Mouse (Mus musculus) megakaryocyte, embryonic 14.5 days (primary cell): ENCODE measurements around the gene Mon2. TPM values are rescaled to one million over a fixed set of nuclear protein-coding genes. Genes with fewer than 3 reads are reported as not detected.
"Not testable (repeated sequence)": the region's sequence is repeated elsewhere in the genome, so short reads cannot be mapped to it uniquely, and the experiment has no call there.

Source experiments
- H3K27me3 ChIP-seq: replicated peaks from 2 replicates; pipeline ENCODE3; 2012; ENCODE audit warnings: inconsistent platforms
- H3K36me3 ChIP-seq: replicated peaks from 2 replicates; pipeline ENCODE3; 2012; ENCODE audit warnings: low read length, inconsistent platforms, mixed read lengths
- H3K4me1 ChIP-seq: 2 replicates; pipeline ENCODE4 v1.6.1; 2012; ENCODE audit warnings: inconsistent platforms
- H3K4me3 ChIP-seq: replicated peaks from 2 replicates; pipeline ENCODE3; 2012; ENCODE audit warnings: moderate library complexity, mild to moderate bottlenecking, inconsistent platforms
- H3K9me3 ChIP-seq: 2 replicates; pipeline ENCODE4 v1.6.1; 2012; ENCODE audit warnings: inconsistent platforms
- FLI1 ChIP-seq: IDR thresholded peaks from 2 replicates; pipeline ENCODE4 v1.6.1; 2012; ENCODE audit warnings: low read length, inconsistent platforms, mixed read lengths
- GATA1 ChIP-seq: IDR thresholded peaks from 3 replicates; pipeline ENCODE4 v1.6.1; 2012; ENCODE audit warnings: mixed read lengths, low read length, inconsistent platforms, borderline replicate concordance
- polyA plus RNA-seq: library from polyadenylated mRNA; stranded (reverse); fragments of >175 nt; gene quantifications from 2 replicates; pipeline ENCODE4 v1.2.3, GENCODE M21; 2012; ENCODE audit warnings: low replicate concordance; ENCODE audit not compliant: insufficient read depth

Mon2 gene
- polyA plus RNA-seq, 1 experiment, result 3.6 TPM

GRCm38 (mm10) chr10:123032078-123032646, 44.1 kb downstream of the Mon2 start:
- Histone ChIP-seq H3K27me3 (no peaks in the 10 kb centered on the region), H3K4me1 (0 out of 2 replicates have a peak, but pooled peaks cover 4% of the 10 kb centered on the region), H3K36me3 (peaks cover 98% of the 10 kb centered on the region), H3K4me3 (no peak overlapping the region), H3K9me3 (no peaks in the 10 kb centered on the region)
- TF ChIP-seq GATA1, result no peak
- TF ChIP-seq FLI1, result no peak

GRCm38 (mm10) chr10:123031449-123031848, 44.9 kb downstream of the Mon2 start:
- no peaks in the 10 kb centered on the region for H3K27me3 ChIP-seq
- peaks cover 98% of the 10 kb centered on the region for H3K36me3 ChIP-seq

DNA sequence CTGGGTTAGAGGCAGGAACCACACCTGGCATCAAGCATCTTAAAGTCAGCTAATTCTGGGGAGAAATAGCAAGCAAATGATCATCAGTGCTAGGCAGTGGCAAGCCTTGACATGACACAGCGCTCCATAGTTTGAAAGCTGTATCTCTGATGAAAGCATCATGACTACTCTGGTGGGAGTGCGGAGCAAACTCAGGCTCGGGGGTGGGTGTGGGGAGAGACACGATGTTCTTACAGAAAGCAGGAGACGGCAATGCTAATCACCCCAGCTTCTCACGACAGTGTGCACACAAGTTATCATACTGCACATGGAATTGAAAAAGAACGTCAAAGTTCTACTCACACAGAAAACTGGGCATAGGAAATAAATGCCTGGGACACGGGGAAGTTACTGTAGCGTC, 45.7 kb downstream of the Mon2 start:
- Histone ChIP-seq H3K4me3 (no peak overlapping the region), H3K36me3 (peaks cover 98% of the 10 kb centered on the region), H3K4me1 (0 out of 2 replicates have a peak, but pooled peaks cover 4% of the 10 kb centered on the region), H3K27me3 (no peaks in the 10 kb centered on the region), H3K9me3 (no peaks in the 10 kb centered on the region)
- TF ChIP-seq GATA1, result no peak
- TF ChIP-seq FLI1, result no peak

More at GRCm38 (mm10) chr10:123031449-123031848, 44.9 kb downstream of the Mon2 start:
- 0 out of 2 replicates have a peak, but pooled peaks cover 4% of the 10 kb centered on the region for H3K4me1 ChIP-seq
- H3K9me3 ChIP-seq, result no peaks in the 10 kb centered on the region
- TF ChIP-seq FLI1, result no peak
- no peak for TF ChIP-seq GATA1
- no peak overlapping the region for H3K4me3 ChIP-seq

- Histone ChIP-seq H3K9me3 (no peaks in the 10 kb centered on the region), H3K4me3 (no peak overlapping the region), H3K4me1 (0 out of 2 replicates have a peak, but pooled peaks cover 4% of the 10 kb centered on the region), H3K27me3 (no peaks in the 10 kb centered on the region), H3K36me3 (peaks cover 98% of the 10 kb centered on the region)
- TF ChIP-seq FLI1, result no peak
- no peak for TF ChIP-seq GATA1
Observed at GRCm38 (mm10) chr10:123028949-123029348, 47.4 kb downstream of the Mon2 start.

GRCm38 (mm10) chr10:123026736-123027135, 49.6 kb downstream of the Mon2 start:
- H3K4me1 ChIP-seq, H3K4me3 ChIP-seq, H3K9me3 ChIP-seq, H3K27me3 ChIP-seq: not testable (repeated sequence)
- peaks cover 98% of the 10 kb centered on the region for H3K36me3 ChIP-seq

GRCm38 (mm10) chr10:123013435-123013834, 62.9 kb downstream of the Mon2 start:
- Histone ChIP-seq H3K36me3 (peaks cover 95% of the 10 kb centered on the region), H3K9me3 (no peaks in the 10 kb centered on the region), H3K27me3 (no peaks in the 10 kb centered on the region), H3K4me1 (peaks cover 11% of the 10 kb centered on the region), H3K4me3 (no peak overlapping the region)
- TF ChIP-seq GATA1 (no peak), FLI1 (no peak)

DNA sequence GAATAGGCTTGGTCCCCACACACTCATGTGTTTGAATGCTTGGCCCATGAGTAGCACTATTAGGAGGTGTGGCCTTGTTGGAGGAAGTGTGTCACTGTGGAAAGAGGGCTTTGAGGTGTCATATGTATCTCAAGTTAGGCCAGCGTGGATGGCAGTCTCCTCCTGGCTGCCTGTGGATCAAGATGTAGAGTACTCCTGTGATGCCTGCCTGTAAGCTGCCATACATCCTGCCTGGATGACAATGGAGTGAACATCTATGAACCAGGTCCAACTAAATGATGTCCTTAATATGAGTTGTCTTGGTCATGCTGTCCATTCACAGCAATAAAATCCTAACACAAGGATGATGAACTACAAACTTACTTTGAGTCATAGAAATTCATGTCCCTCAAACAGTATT, 64.9 kb downstream of the Mon2 start:
- Histone ChIP-seq H3K4me1 (peaks cover 11% of the 10 kb centered on the region), H3K27me3 (no peaks in the 10 kb centered on the region), H3K9me3 (no peaks in the 10 kb centered on the region), H3K4me3 (peak overlapping the region; percentile 3), H3K36me3 (peaks cover 95% of the 10 kb centered on the region)
- TF ChIP-seq FLI1 (no peak), GATA1 (no peak)

- H3K36me3 ChIP-seq, result peaks cover 94% of the 10 kb centered on the region
- no peaks in the 10 kb centered on the region for H3K27me3 ChIP-seq
Observed at GRCm38 (mm10) chr10:123005237-123006185, 70.8 kb downstream of the Mon2 start.

GRCm38 (mm10) chr10:123004475-123005236, 71.6 kb downstream of the Mon2 start:
- no peak for TF ChIP-seq GATA1
- no peak for TF ChIP-seq FLI1
- Histone ChIP-seq H3K27me3 (no peaks in the 10 kb centered on the region), H3K4me3 (no peak overlapping the region), H3K36me3 (peaks cover 94% of the 10 kb centered on the region), H3K9me3 (no peaks in the 10 kb centered on the region), H3K4me1 (peaks cover 7% of the 10 kb centered on the region)

More at GRCm38 (mm10) chr10:123005237-123006185, 70.8 kb downstream of the Mon2 start:
- Histone ChIP-seq H3K9me3 (no peaks in the 10 kb centered on the region), H3K4me1 (peaks cover 7% of the 10 kb centered on the region), H3K4me3 (no peak overlapping the region)
- TF ChIP-seq GATA1 (no peak), FLI1 (no peak)

GRCm38 (mm10) chr10:123001985-123002384, 74.3 kb downstream of the Mon2 start:
- H3K4me3 ChIP-seq, result no peak overlapping the region
- H3K27me3 ChIP-seq, result no peaks in the 10 kb centered on the region
- peaks cover 7% of the 10 kb centered on the region for H3K4me1 ChIP-seq
- TF ChIP-seq GATA1 (no peak), FLI1 (no peak)
- no peaks in the 10 kb centered on the region for H3K9me3 ChIP-seq
- peaks cover 94% of the 10 kb centered on the region for H3K36me3 ChIP-seq
